Mouse (Mus musculus) hindbrain, embryonic 12.5 days (tissue): ENCODE results near the gene Zfp366. TPM values are rescaled to one million over a fixed set of nuclear protein-coding genes. Genes with fewer than 3 reads are reported as not detected.

Experiments
- ATAC-seq: fragments of 200-750 bp; cut with Nextera tagmentation; 2 replicates; pipeline ENCODE4 v1.8.0; 2017; ENCODE audit warnings: moderate TSS enrichment; ENCODE audit not compliant: low FRiP score
- H3K27ac ChIP-seq: fragments of 300-500 bp; sonication (generic); 2 replicates; pipeline ENCODE4 v1.5.1; 2016; ENCODE audit warnings: mild to moderate bottlenecking
- H3K27me3 ChIP-seq: fragments of 300-500 bp; sonication (generic); 2 replicates; pipeline ENCODE4 v1.6.1; 2016; ENCODE audit warnings: mild to moderate bottlenecking
- H3K36me3 ChIP-seq: fragments of 300-500 bp; sonication (generic); 2 replicates; pipeline ENCODE4 v1.6.1; 2016; ENCODE audit warnings: mild to moderate bottlenecking
- H3K4me1 ChIP-seq: fragments of 300-500 bp; sonication (generic); 2 replicates; pipeline ENCODE4 v1.6.1; 2016
- H3K4me2 ChIP-seq: fragments of 300-500 bp; sonication (generic); replicated peaks from 2 replicates; pipeline ENCODE4 v1.6.1; 2016; ENCODE audit warnings: mild to moderate bottlenecking
- H3K4me3 ChIP-seq: fragments of 300-500 bp; sonication (generic); 2 replicates; pipeline ENCODE4 v1.5.1; 2016; ENCODE audit warnings: mild to moderate bottlenecking
- H3K9ac ChIP-seq: fragments of 300-500 bp; sonication (generic); 2 replicates; pipeline ENCODE4 v1.6.1; 2016; ENCODE audit warnings: mild to moderate bottlenecking, moderate library complexity
- H3K9me3 ChIP-seq: fragments of 300-500 bp; sonication (generic); replicated peaks from 2 replicates; pipeline ENCODE4 v1.6.1; 2016; ENCODE audit warnings: mild to moderate bottlenecking
- WGBS: fragments of 180-500 bp; shearing (Covaris S2); methylation state at CpG from one replicate; pipeline ENCODE4 v1.1.7; 2016; 5-methylcytosine and 5-hydroxymethylcytosine counted together
- polyA plus RNA-seq: library from polyadenylated mRNA; unstranded; fragments of >200 nt; fragmentation: Nextera tagmentation; extraction: Ambion mirVana; gene quantifications from 2 replicates; pipeline ENCODE4 v1.2.1, GENCODE M21; 2016

The Zfp366 gene
- polyA plus RNA-seq, 1 experiment from 2014 or later = 0.37 TPM

DNA sequence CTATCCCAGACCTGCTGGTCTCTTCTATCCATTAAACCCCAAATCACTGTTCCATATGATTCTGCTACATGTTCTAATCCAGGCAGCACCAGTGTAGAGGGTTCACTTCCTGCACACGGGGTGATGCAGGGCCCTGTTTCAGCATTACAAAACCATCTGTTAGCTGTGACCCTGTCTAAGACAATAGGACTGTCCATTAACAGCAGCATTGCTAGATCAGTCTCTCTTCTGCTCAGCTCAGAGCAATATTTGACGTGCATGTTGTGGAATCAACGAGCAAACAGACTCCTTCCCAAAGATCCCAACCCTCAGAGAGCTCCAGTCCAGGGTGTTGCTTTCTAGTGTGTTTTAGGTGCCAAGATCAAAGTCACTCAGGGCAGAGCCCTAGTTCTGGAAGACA lies 5.0 kb downstream of the Zfp366 start:
- no peak overlapping the region for H3K27ac ChIP-seq
- no peak overlapping the region for H3K9ac ChIP-seq
- WGBS = 82% methylated on average over 3 of the region's 3 CpGs

GRCm38 (mm10) chr13:99190466-99190865 lies 5.8 kb downstream of the Zfp366 start:
- WGBS = 68% methylated on average over 11 of the region's 11 CpGs
- Histone ChIP-seq H3K4me2 (no peak overlapping the region), H3K4me1 (no peaks in the 10 kb centered on the region), H3K27me3 (no peaks in the 10 kb centered on the region), H3K9me3 (no peaks in the 10 kb centered on the region), H3K9ac (no peak overlapping the region), H3K4me3 (no peak overlapping the region), H3K36me3 (no peaks in the 10 kb centered on the region), H3K27ac (no peak overlapping the region)
- no peak for ATAC-seq

More for the DNA sequence above, 5.0 kb downstream of the Zfp366 start:
- Histone ChIP-seq H3K27me3 (no peaks in the 10 kb centered on the region), H3K4me1 (no peaks in the 10 kb centered on the region), H3K36me3 (no peaks in the 10 kb centered on the region), H3K4me2 (no peak overlapping the region), H3K9me3 (no peaks in the 10 kb centered on the region), H3K4me3 (no peak overlapping the region)
- ATAC-seq = no peak

GRCm38 (mm10) chr13:99191063-99191462 lies 6.4 kb downstream of the Zfp366 start:
- Histone ChIP-seq H3K27ac (no peak overlapping the region), H3K4me3 (no peak overlapping the region), H3K36me3 (no peaks in the 10 kb centered on the region), H3K9me3 (no peaks in the 10 kb centered on the region), H3K4me1 (no peaks in the 10 kb centered on the region), H3K9ac (no peak overlapping the region), H3K4me2 (no peak overlapping the region), H3K27me3 (no peaks in the 10 kb centered on the region)
- no peak for ATAC-seq
- WGBS = 91% methylated on average over 13 of the region's 13 CpGs

DNA sequence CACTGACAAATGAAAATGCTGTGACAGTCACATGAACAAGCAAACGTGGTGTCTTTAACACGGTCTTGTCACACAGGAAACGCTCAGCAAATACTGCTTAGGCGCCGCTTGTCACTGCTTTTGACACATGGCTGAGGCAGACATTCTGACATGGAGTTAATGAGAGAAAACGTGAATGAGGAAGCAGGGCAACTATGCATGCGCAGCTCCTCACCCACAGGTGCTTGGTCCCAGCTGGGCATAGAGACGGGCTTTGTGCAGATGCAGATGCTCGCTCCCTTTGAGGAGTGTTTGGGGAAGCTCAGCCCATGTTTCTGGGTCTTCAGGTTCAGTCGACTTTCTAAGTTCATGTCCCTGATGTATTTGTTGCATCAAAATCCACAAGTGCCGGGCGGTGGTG lies 11.7 kb downstream of the Zfp366 start:
- Histone ChIP-seq H3K27me3 (no peaks in the 10 kb centered on the region), H3K36me3 (no peaks in the 10 kb centered on the region), H3K9me3 (no peaks in the 10 kb centered on the region), H3K4me3 (no peak overlapping the region), H3K4me1 (no peaks in the 10 kb centered on the region), H3K9ac (no peak overlapping the region), H3K4me2 (no peak overlapping the region), H3K27ac (no peak overlapping the region)
- no peak for ATAC-seq
- whole genome bisulfite sequencing = 75% methylated on average over 12 of the region's 12 CpGs

DNA sequence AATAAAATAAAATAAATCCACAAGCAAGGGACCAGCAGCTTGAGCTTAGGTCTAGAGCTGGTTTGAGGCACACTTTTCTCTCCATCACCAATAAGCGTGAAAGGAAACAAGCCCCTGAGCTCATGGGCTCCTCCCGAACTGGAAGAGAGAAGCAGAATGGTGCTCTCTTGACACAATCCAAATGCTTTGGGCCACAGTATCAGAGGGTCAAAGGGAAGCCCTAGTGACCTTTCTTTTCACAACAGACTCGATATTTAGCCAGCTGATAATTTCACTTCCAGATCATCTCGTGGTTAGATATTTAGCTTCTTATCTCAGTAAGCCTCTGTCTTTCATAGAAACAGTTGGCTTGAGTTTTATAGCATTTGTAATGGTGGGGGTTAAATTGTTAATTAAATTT lies 12.2 kb downstream of the Zfp366 start:
- no peak for ATAC-seq
- Histone ChIP-seq H3K27me3 (no peaks in the 10 kb centered on the region), H3K4me2 (no peak overlapping the region), H3K27ac (no peak overlapping the region), H3K4me1 (no peaks in the 10 kb centered on the region), H3K9me3 (no peaks in the 10 kb centered on the region), H3K36me3 (no peaks in the 10 kb centered on the region), H3K9ac (no peak overlapping the region), H3K4me3 (no peak overlapping the region)
- 73% methylated on average over 4 of the region's 4 CpGs for WGBS

- H3K9me3 ChIP-seq = no peaks in the 10 kb centered on the region
- WGBS = 74% methylated on average over 16 of the region's 16 CpGs
- no peaks in the 10 kb centered on the region for H3K27me3 ChIP-seq
- ATAC-seq = no peak
- H3K4me2 ChIP-seq = no peak overlapping the region
- no peaks in the 10 kb centered on the region for H3K4me1 ChIP-seq
- no peak overlapping the region for H3K4me3 ChIP-seq
- H3K27ac ChIP-seq = no peak overlapping the region
- H3K9ac ChIP-seq = no peak overlapping the region
- no peaks in the 10 kb centered on the region for H3K36me3 ChIP-seq
These were observed 17.3 kb downstream of the Zfp366 start for GRCm38 (mm10) chr13:99201647-99202574.

GRCm38 (mm10) chr13:99207214-99207613 lies 22.6 kb downstream of the Zfp366 start:
- no peak for ATAC-seq
- no peaks in the 10 kb centered on the region for H3K4me1 ChIP-seq
- 92% methylated on average over 9 of the region's 9 CpGs for WGBS
- H3K9me3 ChIP-seq = no peaks in the 10 kb centered on the region
- no peak overlapping the region for H3K9ac ChIP-seq
- H3K4me3 ChIP-seq = no peak overlapping the region
- H3K27me3 ChIP-seq = no peaks in the 10 kb centered on the region
- H3K4me2 ChIP-seq = no peak overlapping the region
- H3K27ac ChIP-seq = no peak overlapping the region
- H3K36me3 ChIP-seq = no peaks in the 10 kb centered on the region

- Histone ChIP-seq H3K9ac (no peak overlapping the region), H3K4me2 (no peak overlapping the region), H3K36me3 (no peaks in the 10 kb centered on the region), H3K4me3 (no peak overlapping the region), H3K4me1 (no peaks in the 10 kb centered on the region), H3K27ac (no peak overlapping the region), H3K27me3 (no peaks in the 10 kb centered on the region), H3K9me3 (no peaks in the 10 kb centered on the region)
- WGBS = 94% methylated on average over 5 of the region's 5 CpGs
- ATAC-seq = no peak
These were observed 25.2 kb downstream of the Zfp366 start for GRCm38 (mm10) chr13:99209859-99210258.

- no peaks in the 10 kb centered on the region for H3K9me3 ChIP-seq
These were observed 26.2 kb downstream of the Zfp366 start for GRCm38 (mm10) chr13:99210837-99211236.

DNA sequence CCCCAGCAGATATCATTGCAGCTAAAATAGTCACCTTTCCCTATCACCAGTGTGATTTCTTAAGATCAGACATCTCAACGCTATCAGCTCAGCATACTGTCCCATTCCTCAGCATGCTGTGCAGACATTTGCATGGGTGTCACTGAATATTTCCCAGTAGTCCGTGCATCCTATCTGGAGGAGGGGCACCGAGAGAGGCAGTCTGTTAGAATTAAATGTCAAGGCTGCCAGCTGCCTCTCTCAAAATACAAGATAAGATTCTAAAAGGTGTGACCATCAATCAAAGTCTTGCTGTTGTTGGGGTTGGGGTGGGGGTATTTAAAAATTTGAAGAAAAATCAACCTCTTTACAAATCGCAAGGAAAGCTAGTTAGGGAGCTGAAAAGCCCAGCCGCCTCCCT lies 28.4 kb downstream of the Zfp366 start:
- no peaks in the 10 kb centered on the region for H3K9me3 ChIP-seq
- no peak overlapping the region for H3K27ac ChIP-seq
- no peaks in the 10 kb centered on the region for H3K4me1 ChIP-seq
- WGBS = 66% methylated on average over 5 of the region's 5 CpGs
- H3K4me2 ChIP-seq = no peak overlapping the region
- H3K27me3 ChIP-seq = no peaks in the 10 kb centered on the region
- no peaks in the 10 kb centered on the region for H3K36me3 ChIP-seq
- no peak overlapping the region for H3K9ac ChIP-seq
- H3K4me3 ChIP-seq = no peak overlapping the region
- no peak for ATAC-seq

More at GRCm38 (mm10) chr13:99210837-99211236, 26.2 kb downstream of the Zfp366 start:
- Histone ChIP-seq H3K4me2 (no peak overlapping the region), H3K27me3 (no peaks in the 10 kb centered on the region), H3K9ac (no peak overlapping the region), H3K4me3 (no peak overlapping the region), H3K36me3 (no peaks in the 10 kb centered on the region), H3K27ac (no peak overlapping the region), H3K4me1 (no peaks in the 10 kb centered on the region)
- no peak for ATAC-seq
- WGBS = 76% methylated on average over 5 of the region's 5 CpGs

DNA sequence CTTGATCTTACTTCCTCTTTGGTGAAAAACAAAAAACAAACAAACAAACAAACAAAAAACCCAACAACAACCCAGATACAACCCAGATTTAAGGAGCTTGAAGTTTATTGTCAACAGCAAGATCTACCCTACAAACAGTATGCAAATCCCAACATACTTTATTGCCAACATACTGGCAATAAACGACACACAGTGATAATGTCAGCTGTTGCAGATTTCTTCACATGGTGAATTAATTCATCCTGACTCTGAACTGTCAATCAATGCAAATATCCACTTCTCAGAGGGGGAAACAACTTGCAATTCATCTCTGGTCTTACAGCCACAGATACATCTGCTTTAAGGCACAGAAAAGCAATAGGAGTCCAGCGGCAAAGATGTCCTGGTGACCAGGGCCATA lies 31.4 kb downstream of the Zfp366 start:
- Histone ChIP-seq H3K9ac (no peak overlapping the region), H3K27ac (no peak overlapping the region), H3K4me2 (no peak overlapping the region), H3K4me3 (no peak overlapping the region), H3K9me3 (no peaks in the 10 kb centered on the region), H3K27me3 (no peaks in the 10 kb centered on the region), H3K4me1 (no peaks in the 10 kb centered on the region), H3K36me3 (no peaks in the 10 kb centered on the region)
- WGBS = 71% methylated on average over 2 of the region's 2 CpGs
- no peak for ATAC-seq

- H3K4me3 ChIP-seq = no peak overlapping the region
- no peak for ATAC-seq
- H3K9ac ChIP-seq = no peak overlapping the region
- WGBS = 7% methylated on average over 4 of the region's 4 CpGs
- no peaks in the 10 kb centered on the region for H3K4me1 ChIP-seq
- H3K27ac ChIP-seq = no peak overlapping the region
- no peaks in the 10 kb centered on the region for H3K36me3 ChIP-seq
- H3K9me3 ChIP-seq = no peaks in the 10 kb centered on the region
- H3K27me3 ChIP-seq = no peaks in the 10 kb centered on the region
- no peak overlapping the region for H3K4me2 ChIP-seq
These were observed 33.4 kb downstream of the Zfp366 start for GRCm38 (mm10) chr13:99217984-99218383.

DNA sequence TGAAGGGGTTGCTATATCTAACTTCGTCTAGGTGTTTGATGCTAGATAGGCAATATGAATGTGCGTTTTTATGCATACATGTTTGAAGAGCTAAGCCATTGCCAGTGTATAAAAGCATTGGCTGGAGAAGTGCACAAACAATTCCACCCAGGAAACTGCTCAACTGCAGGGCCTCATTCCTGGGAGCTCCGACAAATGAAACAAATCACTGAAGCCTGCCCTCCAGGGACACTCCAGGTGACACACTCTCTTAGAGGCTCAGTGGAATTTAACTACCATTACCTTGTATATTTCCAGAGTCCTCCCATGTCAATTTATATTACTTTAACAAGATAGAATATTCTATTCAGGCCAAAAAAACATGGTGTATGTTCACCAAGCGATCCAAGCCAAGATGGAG lies 35.0 kb downstream of the Zfp366 start:
- Histone ChIP-seq H3K27me3 (no peaks in the 10 kb centered on the region), H3K27ac (no peak overlapping the region), H3K9ac (no peak overlapping the region), H3K4me2 (no peak overlapping the region), H3K9me3 (no peaks in the 10 kb centered on the region), H3K4me1 (no peaks in the 10 kb centered on the region), H3K36me3 (no peaks in the 10 kb centered on the region), H3K4me3 (no peak overlapping the region)
- ATAC-seq = no peak
- 90% methylated on average over 4 of the region's 4 CpGs for whole genome bisulfite sequencing
